Mouse (Mus musculus) bone marrow macrophage, adult 2 months (primary cell): ENCODE measurements around the gene Ndst2.

Experiments
- CTCF ChIP-seq: IDR thresholded peaks from 2 replicates; pipeline ENCODE4 v1.5.1; 2012; ENCODE audit warnings: low read depth, mild to moderate bottlenecking, low read length, moderate library complexity
- POLR2A ChIP-seq: IDR thresholded peaks from 2 replicates; pipeline ENCODE4 v1.6.1; 2012; ENCODE audit warnings: mild to moderate bottlenecking, low read depth, low read length, borderline replicate concordance

GRCm38 (mm10) chr14:20718443-20718842 lies 15.9 kb downstream of the Ndst2 start:
- no peak for TF ChIP-seq CTCF
- TF ChIP-seq POLR2A, result no peak
